Mouse (Mus musculus) neural tube, embryonic 13.5 days (tissue): Measurements from ENCODE around the gene Eno1. TPM values are rescaled to one million over a fixed set of nuclear protein-coding genes. Genes with fewer than 3 reads are reported as not detected.

Source experiments
- ATAC-seq: fragments of 200-750 bp; cut with Nextera tagmentation; 2 replicates; pipeline ENCODE4 v1.8.0; 2017; ENCODE audit warnings: low read depth, mild to moderate bottlenecking, moderate TSS enrichment, moderate library complexity
- H3K27ac ChIP-seq: fragments of 300-500 bp; sonication (generic); replicated peaks from 2 replicates; pipeline ENCODE4 v1.5.1; 2015; ENCODE audit warnings: moderate library complexity, mild to moderate bottlenecking, inconsistent platforms
- H3K27me3 ChIP-seq: fragments of 300-500 bp; sonication (generic); 2 replicates; pipeline ENCODE4 v1.6.1; 2015; ENCODE audit warnings: mild to moderate bottlenecking, inconsistent platforms
- H3K36me3 ChIP-seq: fragments of 300-500 bp; sonication (generic); 2 replicates; pipeline ENCODE4 v1.6.1; 2015; ENCODE audit warnings: mild to moderate bottlenecking, inconsistent platforms
- H3K4me1 ChIP-seq: fragments of 300-500 bp; sonication (generic); replicated peaks from 2 replicates; pipeline ENCODE4 v1.6.1; 2015; ENCODE audit warnings: inconsistent platforms
- H3K4me2 ChIP-seq: fragments of 300-500 bp; sonication (generic); 2 replicates; pipeline ENCODE4 v1.6.1; 2015; ENCODE audit warnings: inconsistent platforms, mild to moderate bottlenecking, moderate library complexity
- H3K4me3 ChIP-seq: fragments of 300-500 bp; sonication (generic); 2 replicates; pipeline ENCODE4 v1.5.1; 2015; ENCODE audit warnings: mild to moderate bottlenecking, inconsistent platforms
- H3K9ac ChIP-seq: fragments of 300-500 bp; sonication (generic); 2 replicates; pipeline ENCODE4 v1.6.1; 2015; ENCODE audit warnings: moderate library complexity, mild to moderate bottlenecking, inconsistent platforms
- H3K9me3 ChIP-seq: fragments of 300-500 bp; sonication (generic); 2 replicates; pipeline ENCODE4 v1.6.1; 2016; ENCODE audit warnings: inconsistent platforms
- WGBS: fragments of 180-500 bp; shearing (Covaris S2); methylation state at CpG from one replicate; pipeline ENCODE4 v1.1.7; 2015; 5-methylcytosine and 5-hydroxymethylcytosine counted together
- polyA plus RNA-seq: library from polyadenylated mRNA; unstranded; fragments of >200 nt; fragmentation: Nextera tagmentation; extraction: Ambion mirVana; gene quantifications from 2 replicates; pipeline ENCODE4 v1.2.1, GENCODE M21; 2015

Eno1 gene
- polyA plus RNA-seq, 1 experiment from 2014 or later = 1,151 TPM

DNA sequence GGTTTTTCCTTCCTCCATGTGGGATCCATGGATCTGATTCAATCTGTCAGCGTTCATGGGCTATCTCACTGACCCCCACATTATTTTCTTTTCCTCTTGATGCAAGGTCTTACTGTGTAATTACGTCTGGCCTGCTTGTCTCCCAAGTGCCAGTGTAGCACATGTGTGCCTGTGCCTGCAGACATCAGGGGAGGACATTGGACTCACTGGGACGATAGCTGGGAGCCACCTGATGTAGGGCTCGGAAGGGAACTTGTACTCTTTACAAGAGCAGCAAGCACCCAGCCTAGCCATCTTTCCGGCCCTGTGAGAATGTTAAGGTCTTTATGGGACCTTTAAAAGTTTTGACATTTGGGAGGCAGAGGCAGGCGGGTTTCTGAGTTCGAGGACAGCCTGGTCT is 58.3 kb downstream of the Eno1 start:
- H3K27me3 ChIP-seq = no peaks in the 10 kb centered on the region
- WGBS = 90% methylated on average over 7 of the region's 7 CpGs

DNA sequence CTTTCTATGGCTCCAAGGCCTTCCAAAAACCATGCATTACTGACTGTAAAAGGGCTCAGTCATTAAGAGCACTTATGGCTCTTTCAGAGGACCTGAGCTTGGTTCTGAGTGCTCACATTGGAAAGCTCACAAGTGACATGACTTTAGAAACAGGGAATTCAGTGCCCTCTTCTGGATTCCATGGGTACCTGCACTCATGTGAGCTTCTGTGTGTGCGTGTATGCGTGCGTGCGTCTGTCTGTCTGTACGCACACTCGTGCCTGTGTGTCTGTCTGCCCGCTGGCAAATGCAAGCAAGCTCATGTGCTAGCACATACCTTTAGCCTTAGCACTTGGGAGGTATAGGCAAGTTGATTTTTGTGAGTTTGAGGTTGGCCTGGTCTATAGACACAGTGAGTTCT is 59.4 kb downstream of the Eno1 start:
- Histone ChIP-seq H3K27me3 (no peaks in the 10 kb centered on the region), H3K27ac (no peak overlapping the region), H3K9ac (no peak overlapping the region), H3K9me3 (no peaks in the 10 kb centered on the region), H3K36me3 (peaks cover 14% of the 10 kb centered on the region), H3K4me3 (no peak overlapping the region), H3K4me2 (no peak overlapping the region), H3K4me1 (peaks cover 15% of the 10 kb centered on the region)
- 98% methylated on average over 7 of the region's 7 CpGs for WGBS
- ATAC-seq = no peak

More for the DNA sequence above, 58.3 kb downstream of the Eno1 start:
- Histone ChIP-seq H3K9me3 (no peaks in the 10 kb centered on the region), H3K27ac (no peak overlapping the region), H3K4me2 (no peak overlapping the region), H3K4me1 (peaks cover 16% of the 10 kb centered on the region), H3K36me3 (peaks cover 21% of the 10 kb centered on the region), H3K4me3 (no peak overlapping the region), H3K9ac (no peak overlapping the region)
- no peak for ATAC-seq

Other genes starting within 250 kb of the Eno1 start
- 3.5 and 4.5 TPM in 2 replicates for gene H6pd, start 227.7 kb upstream of the Eno1 start, polyA plus RNA-seq
- gene Gpr157, start 149.4 kb upstream of the Eno1 start, polyA plus RNA-seq = 0.56 and 0.70 TPM in 2 replicates
- gene Slc2a5, start 117.4 kb upstream of the Eno1 start, polyA plus RNA-seq = 2.5 and 2.7 TPM in 2 replicates
- gene Slc2a7, start 87.7 kb upstream of the Eno1 start, polyA plus RNA-seq = not detected in 2 replicates
- gene Car6, start 35.4 kb upstream of the Eno1 start, polyA plus RNA-seq = 0.44 TPM in 1 of 2 replicates, not detected in the other
- gene Rere, start 44.9 kb downstream of the Eno1 start, polyA plus RNA-seq = 41.2 and 50.0 TPM in 2 replicates